ENCODE assay signal across 24 mouse cellular contexts in genomic region chr4:58314942-58315508, GRCm38 (mm10). TPM values are rescaled to one million over a fixed set of nuclear protein-coding genes. Genes with fewer than 3 reads are reported as not detected.
DNase-seq lines count a peak whose midpoint lies in the region; ATAC-seq and TF ChIP-seq lines count a peak whose summit lies in the region.
"Had no signal": no experiment of that assay in that cellular context is flagged by ENCODE, and none has a peak within 500 bp of the region (broad histone marks: within the 10 kb centered on the region; RNA-seq: fewer than 3 reads in every experiment).

No protein-coding gene starts in this region.

- H3K4me1 ChIP-seq in heart, embryonic 13.5 days, result peaks cover 10% of the 10 kb centered on the region; the same call in 1 of the 2 replicates
- no peaks in the 10 kb centered on the region for H3K4me1 ChIP-seq in heart, embryonic 10.5 days
- H3K4me1 ChIP-seq in stomach, embryonic 14.5 days (ENCODE audit: control insufficient read depth, insufficient read depth, low read length), result peaks cover 2% of the 10 kb centered on the region; the same call in 1 of the 2 replicates
- H3K4me1 ChIP-seq in stomach, postnatal 0 days (replicated peaks; ENCODE audit: control insufficient read depth, insufficient read depth), result no peaks in the 10 kb centered on the region
- H3K4me1 ChIP-seq: forebrain, embryonic 13.5 days; hindbrain, embryonic 12.5 days; limb, embryonic 15.5 days; liver, embryonic 15.5 days; midbrain, embryonic 13.5 days; neural tube, embryonic 12.5 days had no signal

- WGBS in heart, embryonic 13.5 days, result 48% methylated on average over 4 of the region's 4 CpGs
- WGBS in heart, embryonic 10.5 days, result 64% methylated on average over 4 of the region's 4 CpGs
- 19% methylated on average over 4 of the region's 4 CpGs for WGBS in stomach, embryonic 14.5 days
- 14% methylated on average over 4 of the region's 4 CpGs for WGBS in stomach, postnatal 0 days

- H3K9me3 ChIP-seq in heart, embryonic 13.5 days, result no peaks in the 10 kb centered on the region
- H3K9me3 ChIP-seq in heart, embryonic 10.5 days, result no peaks in the 10 kb centered on the region
- H3K9me3 ChIP-seq in stomach, embryonic 14.5 days (ENCODE audit: control insufficient read depth, low read depth, low read length), result no peaks in the 10 kb centered on the region
- H3K9me3 ChIP-seq in stomach, postnatal 0 days (ENCODE audit: control insufficient read depth, low read length), result no peaks in the 10 kb centered on the region
- H3K9me3 ChIP-seq: forebrain, embryonic 13.5 days; hindbrain, embryonic 12.5 days; limb, embryonic 15.5 days; liver, embryonic 15.5 days; midbrain, embryonic 13.5 days; neural tube, embryonic 12.5 days had no signal

- no peak for ATAC-seq in heart, embryonic 13.5 days (ENCODE audit: extremely low read depth, insufficient number of reproducible peaks, low FRiP score, low TSS enrichment)
- ATAC-seq in stomach, embryonic 14.5 days (ENCODE audit: insufficient number of reproducible peaks, insufficient read depth, low FRiP score, low read depth), result no peak; the same call in 1 of the 2 replicates
- ATAC-seq in stomach, postnatal 0 days (ENCODE audit: low FRiP score, low TSS enrichment), result no peak
- ATAC-seq: forebrain, embryonic 13.5 days; inflammation-experienced regulatory T-cells, adult 6 months; midbrain, embryonic 13.5 days had no signal

- no peak for DNase-seq in heart, embryonic 10.5 days (ENCODE audit: low spot score)
- no peak for DNase-seq in stomach, postnatal 0 days (ENCODE audit: low spot score)
- DNase-seq in kidney, postnatal 14 days, result peak; percentile 14
- no peak for DNase-seq in cerebellum, adult 9-10 months
- DNase-seq in right cerebral cortex, adult 18-20 months, result no peak
- no peak for DNase-seq in left cerebral cortex, adult 9 months (ENCODE audit: low spot score in 2 of 2)
- DNase-seq: cerebellum, adult 8-10 months; gastrocnemius, postnatal 14 days; heart, adult 2 months; heart, postnatal 10 days; lung, postnatal 14 days; thymus, adult 18-20 months; thymus, postnatal 4 days had no signal

- H3K4me3 ChIP-seq in heart, embryonic 13.5 days, result no peak overlapping the region
- no peak overlapping the region for H3K4me3 ChIP-seq in heart, embryonic 10.5 days
- H3K4me3 ChIP-seq in stomach, embryonic 14.5 days (ENCODE audit: low read depth, low read length), result no peak overlapping the region
- no peak overlapping the region for H3K4me3 ChIP-seq in stomach, postnatal 0 days (ENCODE audit: low read depth, low read length)
- H3K4me3 ChIP-seq: erythroblast, embryonic 14.5 days; forebrain, embryonic 13.5 days; heart, adult 2 months; hindbrain, embryonic 12.5 days; limb, embryonic 15.5 days; liver, embryonic 15.5 days; midbrain, embryonic 13.5 days; neural tube, embryonic 12.5 days had no signal

- no peak overlapping the region for H3K9ac ChIP-seq in heart, embryonic 13.5 days
- no peak overlapping the region for H3K9ac ChIP-seq in stomach, embryonic 14.5 days (replicated peaks; ENCODE audit: low read depth, low read length)
- H3K9ac ChIP-seq in stomach, postnatal 0 days (ENCODE audit: low read length), result no peak overlapping the region
- H3K9ac ChIP-seq: forebrain, embryonic 13.5 days; hindbrain, embryonic 12.5 days; limb, embryonic 15.5 days; liver, embryonic 15.5 days; midbrain, embryonic 13.5 days; neural tube, embryonic 12.5 days had no signal

- TF ChIP-seq CTCF in stomach, postnatal 0 days (IDR thresholded peaks at IDR 0.05; ENCODE audit: low read depth), result no peak

- no peaks in the 10 kb centered on the region for H3K36me3 ChIP-seq in heart, embryonic 13.5 days
- no peaks in the 10 kb centered on the region for H3K36me3 ChIP-seq in heart, embryonic 10.5 days
- H3K36me3 ChIP-seq in stomach, embryonic 14.5 days (ENCODE audit: control insufficient read depth, insufficient read depth, low read length), result no peaks in the 10 kb centered on the region
- H3K36me3 ChIP-seq in stomach, postnatal 0 days (ENCODE audit: control insufficient read depth, insufficient read depth, low read length), result no peaks in the 10 kb centered on the region
- H3K36me3 ChIP-seq: G1E; hindbrain, embryonic 12.5 days; limb, embryonic 15.5 days; liver, embryonic 15.5 days; midbrain, embryonic 13.5 days; neural tube, embryonic 12.5 days had no signal

- H3K27ac ChIP-seq in heart, embryonic 13.5 days (replicated peaks), result peak overlapping the region; percentile 32; the same call in 1 of the 2 replicates
- no peak overlapping the region for H3K27ac ChIP-seq in heart, embryonic 10.5 days
- peak overlapping the region; percentile 66 for H3K27ac ChIP-seq in stomach, embryonic 14.5 days (ENCODE audit: low read length)
- H3K27ac ChIP-seq in stomach, postnatal 0 days (replicated peaks), result no peak overlapping the region
- H3K27ac ChIP-seq: forebrain, embryonic 13.5 days; heart, adult 2 months; hindbrain, embryonic 12.5 days; limb, embryonic 15.5 days; liver, embryonic 15.5 days; midbrain, embryonic 13.5 days; neural tube, embryonic 12.5 days had no signal

- TF ChIP-seq EP300 in stomach, postnatal 0 days (optimal IDR thresholded peaks at IDR 0.05), result no peak

- H3K27me3 ChIP-seq in heart, embryonic 13.5 days (replicated peaks), result no peaks in the 10 kb centered on the region
- no peaks in the 10 kb centered on the region for H3K27me3 ChIP-seq in heart, embryonic 10.5 days (ENCODE audit: insufficient read depth, poor library complexity, severe bottlenecking)
- H3K27me3 ChIP-seq in stomach, embryonic 14.5 days (ENCODE audit: control insufficient read depth, insufficient read depth, low read length), result no peaks in the 10 kb centered on the region
- no peaks in the 10 kb centered on the region for H3K27me3 ChIP-seq in stomach, postnatal 0 days (ENCODE audit: control insufficient read depth, insufficient read depth, low read length)
- H3K27me3 ChIP-seq: forebrain, embryonic 13.5 days; hindbrain, embryonic 12.5 days; limb, embryonic 15.5 days; liver, embryonic 15.5 days; midbrain, embryonic 13.5 days; neural tube, embryonic 12.5 days had no signal

- H3K4me2 ChIP-seq in heart, embryonic 13.5 days, result no peak overlapping the region
- H3K4me2 ChIP-seq in stomach, embryonic 14.5 days (replicated peaks; ENCODE audit: low read depth, low read length), result no peak overlapping the region
- no peak overlapping the region for H3K4me2 ChIP-seq in stomach, postnatal 0 days (replicated peaks; ENCODE audit: low read depth)
- H3K4me2 ChIP-seq: forebrain, embryonic 13.5 days; hindbrain, embryonic 12.5 days; limb, embryonic 15.5 days; liver, embryonic 15.5 days; midbrain, embryonic 13.5 days; neural tube, embryonic 12.5 days had no signal

RNA-seq across cellular contexts. Expression of gene Musk, which starts 29.3 kb away (rescaled TPM):
- polyA plus RNA-seq in heart, embryonic 13.5 days (2015; fragmentation: Nextera tagmentation; extraction: Ambion mirVana), result 0.15 and 0.16 TPM in 2 replicates
- 0.05 TPM in 1 of 2 replicates, not detected in the other for polyA plus RNA-seq in heart, embryonic 10.5 days (2016; fragmentation: Nextera tagmentation; extraction: Ambion mirVana)
- polyA plus RNA-seq in stomach, embryonic 14.5 days (2014; fragmentation: Nextera tagmentation; extraction: Ambion mirVana), result 0.39 and 0.68 TPM in 2 replicates
- polyA plus RNA-seq in stomach, postnatal 0 days (2015; fragmentation: Nextera tagmentation; extraction: Ambion mirVana), result 0.74 and 0.75 TPM in 2 replicates
- polyA plus RNA-seq: erythroblast, embryonic 14.5 days; forebrain, embryonic 13.5 days; G1E; inflammation-experienced regulatory T-cells, adult 6 months; midbrain, embryonic 13.5 days had no signal

Comparison
In these comparisons a context has a peak if more than half of its experiments do, and no peak if none do; other contexts are left out.
1. H3K27ac ChIP-seq: peak in heart, embryonic 13.5 days (single experiment) and stomach, embryonic 14.5 days (single experiment); none in heart, embryonic 10.5 days (single experiment) and stomach, postnatal 0 days (single experiment).